Mouse (Mus musculus) left cerebral cortex, adult 9 months (tissue): ENCODE results near the gene Tat.

ENCODE experiments used
- DNase-seq, 2 experiments: peaks; one replicate each; pipeline ENCODE4 v3.0.0; 2022; ENCODE audit warnings: low spot score in 2 of 2

Tat gene

DNA sequence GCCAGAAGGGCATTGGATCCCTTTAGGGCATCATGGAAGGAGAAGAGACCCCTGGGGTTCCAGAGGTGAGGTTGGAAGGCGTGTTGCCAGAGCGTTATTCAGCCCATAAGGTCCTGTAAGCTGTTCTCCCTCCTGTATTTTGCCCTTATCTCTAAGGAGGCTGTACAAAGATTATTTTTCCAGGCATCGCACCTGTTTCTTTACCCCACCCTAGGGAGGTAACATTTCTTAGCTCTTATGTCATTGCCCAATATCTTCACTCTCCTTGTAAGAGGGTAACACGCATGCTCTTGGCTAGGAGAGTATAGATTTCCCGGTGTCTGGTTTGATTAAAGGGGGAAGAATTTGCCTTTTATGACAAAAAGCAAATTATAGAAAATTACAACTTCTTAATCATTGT, 49.4 kb downstream of the Tat start, which contains the start of gene Chst4:
Gene Chst4, minus strand, starts transcription at position 82 of the 400 bp plus-strand sequence.
- no peak for DNase-seq

DNA sequence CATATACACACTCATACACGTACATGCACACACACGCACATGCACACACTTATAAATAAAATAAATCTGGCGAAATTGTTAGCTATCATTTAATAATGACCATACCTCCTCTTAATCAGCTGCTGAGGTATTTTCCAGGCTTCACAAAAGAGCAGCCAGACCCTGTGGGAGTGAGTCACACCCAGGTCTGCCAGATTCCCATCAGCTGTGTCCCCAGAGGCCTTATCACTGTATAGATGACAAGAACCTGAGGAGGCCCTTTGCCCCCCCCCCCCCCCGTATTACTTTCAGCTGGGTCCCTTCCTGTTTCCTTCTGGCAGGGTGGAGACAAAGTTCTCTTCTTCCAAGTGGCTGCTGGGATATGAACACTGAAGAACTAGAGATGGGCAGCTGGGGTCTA, 50.3 kb downstream of the Tat start:
- DNase-seq, result no peak
